Mouse (Mus musculus): ENCODE measurements around the gene Exoc3l4. TPM values are rescaled to one million over a fixed set of nuclear protein-coding genes. Genes with fewer than 3 reads are reported as not detected.

Exoc3l4 gene
- polyA plus RNA-seq, 1 experiment, result 23.2 TPM

GRCm38 (mm10) chr12:111451561-111451960 is 34.7 kb downstream of the Exoc3l4 start:
- Histone ChIP-seq H3K79me2 (ENCODE audit: control insufficient read depth, insufficient read depth) (peaks cover 13% of the 10 kb centered on the region), H3K4me3 (no peak overlapping the region), H3ac (ENCODE audit: control insufficient read depth, insufficient read length) (no peak overlapping the region), H3K4me2 (ENCODE audit: low read depth) (no peak overlapping the region), H3K36me3 (ENCODE audit: control insufficient read depth, insufficient read depth) (peaks cover 53% of the 10 kb centered on the region), H3K27me3 (ENCODE audit: control insufficient read depth, insufficient read depth, insufficient read length) (no peaks in the 10 kb centered on the region)
- TF ChIP-seq POLR2A (IDR thresholded peaks at IDR 0.05; ENCODE audit: insufficient read length, low read depth), result no peak
- TF ChIP-seq E2F4 (IDR thresholded peaks at IDR 0.05; ENCODE audit: insufficient read depth), result no peak
- TF ChIP-seq REST (IDR thresholded peaks at IDR 0.05; ENCODE audit: insufficient read depth, insufficient read length), result no peak
- TF ChIP-seq MYOG (IDR thresholded peaks at IDR 0.05; ENCODE audit: control insufficient read depth in 1 of 3, insufficient read depth in 1 of 3, insufficient read length in 2 of 3, low read depth in 2 of 3), result no peak
- TF ChIP-seq USF1 (IDR thresholded peaks at IDR 0.05; ENCODE audit: low read depth), result no peak
- no peak for TF ChIP-seq CEBPB (IDR thresholded peaks at IDR 0.05; ENCODE audit: insufficient read depth, poor library complexity, severe bottlenecking)
- no peak for TF ChIP-seq MYOD1 (IDR thresholded peaks at IDR 0.05; ENCODE audit: control insufficient read depth in 1 of 3, insufficient read length in 2 of 3, low read depth in 2 of 3)
- no peak for TF ChIP-seq POLR2AphosphoS2 (IDR thresholded peaks at IDR 0.05; ENCODE audit: insufficient read length, low read depth)
- TF ChIP-seq MAX (IDR thresholded peaks at IDR 0.05; ENCODE audit: low read depth), result no peak
- TF ChIP-seq SRF (IDR thresholded peaks at IDR 0.05; ENCODE audit: control insufficient read depth, insufficient read length, low read depth), result no peak
- TF ChIP-seq TCF3 (IDR thresholded peaks at IDR 0.05; ENCODE audit: insufficient read length, low read depth), result no peak
- TF ChIP-seq TCF12 (IDR thresholded peaks at IDR 0.05; ENCODE audit: insufficient read depth, poor library complexity, severe bottlenecking), result no peak

DNA sequence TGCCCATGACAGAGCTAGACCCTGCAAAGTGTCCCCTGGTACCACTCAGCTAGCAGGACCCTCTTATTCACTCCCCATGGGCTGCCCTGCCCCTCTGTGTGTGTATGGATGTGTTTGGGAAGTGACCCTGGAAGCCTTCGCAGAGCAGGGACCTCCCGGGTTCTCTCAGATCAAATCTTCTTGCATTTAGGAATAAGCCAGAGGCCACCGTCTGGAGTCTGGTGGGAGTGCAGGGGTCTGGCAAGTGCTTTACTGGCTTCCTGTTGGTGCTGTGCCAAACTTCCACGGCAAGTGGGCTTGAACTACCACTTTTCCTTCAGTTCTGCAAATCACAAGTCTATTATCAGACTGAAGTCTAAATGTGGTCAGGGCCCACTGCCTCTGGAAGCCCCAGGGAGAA is 37.2 kb downstream of the Exoc3l4 start:
- no peaks in the 10 kb centered on the region for H3K27me3 ChIP-seq (ENCODE audit: control insufficient read depth, insufficient read depth, insufficient read length)
- peaks cover 37% of the 10 kb centered on the region for H3K36me3 ChIP-seq (ENCODE audit: control insufficient read depth, insufficient read depth)
- H3K4me2 ChIP-seq (ENCODE audit: low read depth), result peak overlapping the region; percentile 64
- TF ChIP-seq SRF (IDR thresholded peaks at IDR 0.05; ENCODE audit: control insufficient read depth, insufficient read length, low read depth) (no peak), POLR2A (IDR thresholded peaks at IDR 0.05; ENCODE audit: insufficient read length, low read depth) (no peak), MYOD1 (IDR thresholded peaks at IDR 0.05; ENCODE audit: control insufficient read depth in 1 of 3, insufficient read length in 2 of 3, low read depth in 2 of 3) (no peak), REST (IDR thresholded peaks at IDR 0.05; ENCODE audit: insufficient read depth, insufficient read length) (no peak), E2F4 (IDR thresholded peaks at IDR 0.05; ENCODE audit: insufficient read depth) (no peak), TCF12 (IDR thresholded peaks at IDR 0.05; ENCODE audit: insufficient read depth, poor library complexity, severe bottlenecking) (no peak), POLR2AphosphoS2 (IDR thresholded peaks at IDR 0.05; ENCODE audit: insufficient read length, low read depth) (no peak), CEBPB (IDR thresholded peaks at IDR 0.05; ENCODE audit: insufficient read depth, poor library complexity, severe bottlenecking) (no peak), MYOG (IDR thresholded peaks at IDR 0.05; ENCODE audit: control insufficient read depth in 1 of 3, insufficient read depth in 1 of 3, insufficient read length in 2 of 3, low read depth in 2 of 3) (no peak), USF1 (IDR thresholded peaks at IDR 0.05; ENCODE audit: low read depth) (no peak), MAX (IDR thresholded peaks at IDR 0.05; ENCODE audit: low read depth) (no peak), TCF3 (IDR thresholded peaks at IDR 0.05; ENCODE audit: insufficient read length, low read depth) (no peak)
- no peaks in the 10 kb centered on the region for H3K79me2 ChIP-seq (ENCODE audit: control insufficient read depth, insufficient read depth)
- H3K4me3 ChIP-seq, result no peak overlapping the region
- no peak overlapping the region for H3ac ChIP-seq (ENCODE audit: control insufficient read depth, insufficient read length)

- Histone ChIP-seq H3K4me2 (ENCODE audit: low read depth) (peak overlapping the region; percentile 64), H3ac (ENCODE audit: control insufficient read depth, insufficient read length) (no peak overlapping the region), H3K36me3 (ENCODE audit: control insufficient read depth, insufficient read depth) (peaks cover 37% of the 10 kb centered on the region), H3K27me3 (ENCODE audit: control insufficient read depth, insufficient read depth, insufficient read length) (no peaks in the 10 kb centered on the region), H3K79me2 (ENCODE audit: control insufficient read depth, insufficient read depth) (no peaks in the 10 kb centered on the region), H3K4me3 (no peak overlapping the region)
- TF ChIP-seq POLR2A (IDR thresholded peaks at IDR 0.05; ENCODE audit: insufficient read length, low read depth) (no peak), POLR2AphosphoS2 (IDR thresholded peaks at IDR 0.05; ENCODE audit: insufficient read length, low read depth) (peak; percentile 62), USF1 (IDR thresholded peaks at IDR 0.05; ENCODE audit: low read depth) (no peak)
Observed at GRCm38 (mm10) chr12:111454543-111455280, 37.9 kb downstream of the Exoc3l4 start.

- Histone ChIP-seq H3K27me3 (ENCODE audit: control insufficient read depth, insufficient read depth, insufficient read length) (no peaks in the 10 kb centered on the region), H3K4me3 (no peak overlapping the region), H3K36me3 (ENCODE audit: control insufficient read depth, insufficient read depth) (peaks cover 32% of the 10 kb centered on the region), H3K4me2 (ENCODE audit: low read depth) (peak overlapping the region; percentile 64), H3ac (ENCODE audit: control insufficient read depth, insufficient read length) (no peak overlapping the region), H3K79me2 (ENCODE audit: control insufficient read depth, insufficient read depth) (no peaks in the 10 kb centered on the region)
- TF ChIP-seq MYOD1 (IDR thresholded peaks at IDR 0.05; ENCODE audit: control insufficient read depth in 1 of 3, insufficient read length in 2 of 3, low read depth in 2 of 3) (peak in 2 of 3 experiments; percentile 66 to 67), E2F4 (IDR thresholded peaks at IDR 0.05; ENCODE audit: insufficient read depth) (no peak), USF1 (IDR thresholded peaks at IDR 0.05; ENCODE audit: low read depth) (peak; percentile 29), POLR2AphosphoS2 (IDR thresholded peaks at IDR 0.05; ENCODE audit: insufficient read length, low read depth) (peak; percentile 93), MYOG (IDR thresholded peaks at IDR 0.05; ENCODE audit: control insufficient read depth in 1 of 3, insufficient read depth in 1 of 3, insufficient read length in 2 of 3, low read depth in 2 of 3) (peak; percentile 75 to 90 (median 86)), MAX (IDR thresholded peaks at IDR 0.05; ENCODE audit: low read depth) (no peak), POLR2A (IDR thresholded peaks at IDR 0.05; ENCODE audit: insufficient read length, low read depth) (peak; percentile 43), CEBPB (IDR thresholded peaks at IDR 0.05; ENCODE audit: insufficient read depth, poor library complexity, severe bottlenecking) (no peak), REST (IDR thresholded peaks at IDR 0.05; ENCODE audit: insufficient read depth, insufficient read length) (no peak), TCF12 (IDR thresholded peaks at IDR 0.05; ENCODE audit: insufficient read depth, poor library complexity, severe bottlenecking) (no peak), TCF3 (IDR thresholded peaks at IDR 0.05; ENCODE audit: insufficient read length, low read depth) (no peak), SRF (IDR thresholded peaks at IDR 0.05; ENCODE audit: control insufficient read depth, insufficient read length, low read depth) (peak; percentile 55)
Observed at GRCm38 (mm10) chr12:111455311-111455846, 38.6 kb downstream of the Exoc3l4 start.
